Mouse (Mus musculus): ENCODE data around the gene Cryzl2. TPM values are rescaled to one million over a fixed set of nuclear protein-coding genes. Genes with fewer than 3 reads are reported as not detected.

The Cryzl2 gene
- polyA plus RNA-seq, 1 experiment from 2014 or later, result 8.1 TPM

DNA sequence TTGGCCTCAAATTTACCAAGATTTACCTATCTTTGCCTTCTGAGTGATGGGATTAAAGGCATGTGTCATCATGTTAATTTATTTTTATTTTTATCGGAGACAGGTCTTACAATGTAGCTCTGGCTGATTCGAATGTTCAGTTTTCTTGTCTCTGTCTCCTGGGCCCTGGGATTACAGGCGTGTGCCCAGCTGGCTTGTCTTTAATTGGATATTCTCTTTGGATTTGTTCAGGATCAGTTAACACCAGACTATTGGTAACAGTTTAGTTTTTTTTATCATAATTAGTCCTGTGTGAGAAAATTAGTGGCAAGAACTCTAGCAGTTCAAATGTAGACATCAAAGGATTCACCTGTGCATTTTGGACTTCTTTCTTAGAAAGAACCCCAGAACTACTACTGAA lies 588 bp upstream of the Cryzl2 start:
- 27% methylated on average over 3 of the region's 3 CpGs for WGBS
- Histone ChIP-seq H3K27ac (ENCODE audit: low read depth, low read length) (no peak overlapping the region), H3K9ac (ENCODE audit: low read length) (no peak overlapping the region), H3K4me3 (ENCODE audit: low read depth, low read length) (no peak overlapping the region), H3K4me2 (ENCODE audit: low read length) (peak overlapping the region; percentile 48; the same call in 1 of the 2 replicates), H3K27me3 (replicated peaks; ENCODE audit: control insufficient read depth, insufficient read depth, low read length) (no peaks in the 10 kb centered on the region), H3K36me3 (ENCODE audit: control insufficient read depth, insufficient read depth, low read length) (no peaks in the 10 kb centered on the region), H3K4me1 (ENCODE audit: control insufficient read depth, insufficient read depth, low read length) (peaks cover 12% of the 10 kb centered on the region; the same call in 1 of the 2 replicates), H3K9me3 (replicated peaks; ENCODE audit: control insufficient read depth, low read length) (no peaks in the 10 kb centered on the region)
- DNase-seq (ENCODE audit: low spot score) (no peak), ATAC-seq (no peak)

- H3K4me2 ChIP-seq (ENCODE audit: low read length), result no peak overlapping the region
- WGBS, result 94% methylated on average over 5 of the region's 5 CpGs
- no peaks in the 10 kb centered on the region for H3K27me3 ChIP-seq (replicated peaks; ENCODE audit: control insufficient read depth, insufficient read depth, low read length)
- no peak overlapping the region for H3K9ac ChIP-seq (ENCODE audit: low read length)
- H3K4me1 ChIP-seq (ENCODE audit: control insufficient read depth, insufficient read depth, low read length), result peaks cover 6% of the 10 kb centered on the region; the same call in 1 of the 2 replicates
- H3K36me3 ChIP-seq (ENCODE audit: control insufficient read depth, insufficient read depth, low read length), result no peaks in the 10 kb centered on the region
- ATAC-seq (no peak), DNase-seq (ENCODE audit: low spot score) (no peak)
- H3K9me3 ChIP-seq (replicated peaks; ENCODE audit: control insufficient read depth, low read length), result no peaks in the 10 kb centered on the region
- no peak overlapping the region for H3K27ac ChIP-seq (ENCODE audit: low read depth, low read length)
- H3K4me3 ChIP-seq (ENCODE audit: low read depth, low read length), result no peak overlapping the region
Observed at GRCm38 (mm10) chr1:157459904-157460303, 1.5 kb downstream of the Cryzl2 start.

DNA sequence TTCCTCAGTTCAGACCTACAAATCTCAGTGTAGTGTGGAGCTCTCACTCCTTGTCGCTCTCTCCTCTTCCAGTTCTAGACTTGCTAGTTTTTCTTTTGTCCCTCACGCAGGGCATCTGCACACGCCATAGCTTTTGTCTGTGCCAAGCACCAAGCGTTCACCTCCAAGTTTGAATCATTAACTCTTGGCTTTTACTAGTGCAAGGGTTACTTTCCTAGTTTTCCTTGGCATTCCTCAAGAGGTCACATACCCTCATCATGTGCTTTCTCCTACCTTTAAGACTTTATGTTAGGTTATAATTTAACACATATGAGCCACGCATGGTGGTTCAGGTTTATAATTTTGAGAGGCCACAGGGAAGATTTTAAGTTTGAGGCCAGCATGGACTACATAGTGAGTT lies 2.9 kb downstream of the Cryzl2 start:
- H3K27me3 ChIP-seq (replicated peaks; ENCODE audit: control insufficient read depth, insufficient read depth, low read length), result no peaks in the 10 kb centered on the region
- no peak overlapping the region for H3K4me3 ChIP-seq (ENCODE audit: low read depth, low read length)
- H3K4me2 ChIP-seq (ENCODE audit: low read length), result no peak overlapping the region
- no peak for DNase-seq (ENCODE audit: low spot score)
- no peak for ATAC-seq
- H3K27ac ChIP-seq (ENCODE audit: low read depth, low read length), result no peak overlapping the region
- 96% methylated on average over 5 of the region's 5 CpGs for WGBS
- H3K4me1 ChIP-seq (ENCODE audit: control insufficient read depth, insufficient read depth, low read length), result peaks cover 6% of the 10 kb centered on the region; the same call in 1 of the 2 replicates
- no peaks in the 10 kb centered on the region for H3K9me3 ChIP-seq (replicated peaks; ENCODE audit: control insufficient read depth, low read length)
- no peaks in the 10 kb centered on the region for H3K36me3 ChIP-seq (ENCODE audit: control insufficient read depth, insufficient read depth, low read length)
- no peak overlapping the region for H3K9ac ChIP-seq (ENCODE audit: low read length)

- no peak overlapping the region for H3K4me2 ChIP-seq (ENCODE audit: low read length)
- no peaks in the 10 kb centered on the region for H3K9me3 ChIP-seq (replicated peaks; ENCODE audit: control insufficient read depth, low read length)
- H3K9ac ChIP-seq (ENCODE audit: low read length), result no peak overlapping the region
- no peaks in the 10 kb centered on the region for H3K36me3 ChIP-seq (ENCODE audit: control insufficient read depth, insufficient read depth, low read length)
- no peaks in the 10 kb centered on the region for H3K27me3 ChIP-seq (replicated peaks; ENCODE audit: control insufficient read depth, insufficient read depth, low read length)
- H3K4me1 ChIP-seq (ENCODE audit: control insufficient read depth, insufficient read depth, low read length), result peaks cover 6% of the 10 kb centered on the region; the same call in 1 of the 2 replicates
- H3K27ac ChIP-seq (ENCODE audit: low read depth, low read length), result no peak overlapping the region
- DNase-seq (ENCODE audit: low spot score), result no peak
- ATAC-seq, result no peak
- no peak overlapping the region for H3K4me3 ChIP-seq (ENCODE audit: low read depth, low read length)
- WGBS, result 33% methylated on average over 3 of the region's 3 CpGs
Observed at GRCm38 (mm10) chr1:157462336-157462735, 4.0 kb downstream of the Cryzl2 start.

DNA sequence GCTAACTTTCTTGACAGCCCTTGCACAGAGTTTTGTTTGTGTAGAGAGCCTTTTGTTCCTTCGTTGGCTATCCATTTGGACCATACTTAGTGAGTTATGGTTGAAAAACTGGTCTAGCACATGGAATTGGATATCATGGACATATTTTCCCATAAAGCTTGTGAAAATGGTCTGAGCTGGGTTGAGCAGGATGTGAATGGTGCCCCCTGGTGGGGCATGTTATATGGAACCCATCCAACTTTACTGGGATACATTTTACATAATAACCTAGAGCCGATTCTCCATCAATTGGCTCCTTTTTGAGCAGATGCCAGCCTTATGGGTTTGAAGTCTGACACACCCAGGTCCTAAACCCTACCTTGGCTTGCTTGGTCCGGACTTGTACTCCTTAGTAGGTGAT lies 6.8 kb downstream of the Cryzl2 start:
- peak; percentile 32 for DNase-seq (ENCODE audit: low spot score)
- 69% methylated on average over 3 of the region's 3 CpGs for WGBS

DNA sequence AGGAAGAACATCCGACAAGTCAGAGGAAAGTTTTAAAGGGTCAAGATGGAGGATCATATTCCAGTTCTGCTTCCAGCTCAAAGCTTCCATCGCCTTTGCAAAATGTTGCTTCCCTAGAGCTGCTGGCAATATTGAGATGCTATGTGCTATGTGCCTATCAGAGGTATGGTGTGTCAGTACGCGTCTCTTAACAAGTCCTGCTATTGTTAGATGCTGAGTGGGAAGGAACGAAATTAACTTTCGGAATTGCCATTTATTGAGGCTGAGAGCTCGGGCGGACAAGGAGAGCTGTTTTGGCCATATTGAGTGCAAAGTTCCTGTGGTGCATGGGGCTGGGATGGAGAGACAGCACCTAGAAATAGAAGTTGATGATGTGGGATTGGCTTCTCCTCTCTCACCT lies 9.5 kb downstream of the Cryzl2 start:
- Histone ChIP-seq H3K9ac (ENCODE audit: low read length) (no peak overlapping the region), H3K4me3 (ENCODE audit: low read depth, low read length) (no peak overlapping the region), H3K27ac (ENCODE audit: low read depth, low read length) (no peak overlapping the region), H3K9me3 (replicated peaks; ENCODE audit: control insufficient read depth, low read length) (no peaks in the 10 kb centered on the region), H3K36me3 (ENCODE audit: control insufficient read depth, insufficient read depth, low read length) (no peaks in the 10 kb centered on the region), H3K4me1 (ENCODE audit: control insufficient read depth, insufficient read depth, low read length) (no peaks in the 10 kb centered on the region), H3K27me3 (replicated peaks; ENCODE audit: control insufficient read depth, insufficient read depth, low read length) (no peaks in the 10 kb centered on the region), H3K4me2 (ENCODE audit: low read length) (no peak overlapping the region)
- ATAC-seq (no peak), DNase-seq (ENCODE audit: low spot score) (no peak)
- WGBS, result 93% methylated on average over 8 of the region's 8 CpGs

More for the DNA sequence above, 6.8 kb downstream of the Cryzl2 start:
- Histone ChIP-seq H3K27me3 (replicated peaks; ENCODE audit: control insufficient read depth, insufficient read depth, low read length) (no peaks in the 10 kb centered on the region), H3K36me3 (ENCODE audit: control insufficient read depth, insufficient read depth, low read length) (no peaks in the 10 kb centered on the region), H3K27ac (ENCODE audit: low read depth, low read length) (no peak overlapping the region), H3K9ac (ENCODE audit: low read length) (no peak overlapping the region), H3K4me3 (ENCODE audit: low read depth, low read length) (no peak overlapping the region), H3K4me1 (ENCODE audit: control insufficient read depth, insufficient read depth, low read length) (no peaks in the 10 kb centered on the region), H3K4me2 (ENCODE audit: low read length) (no peak overlapping the region), H3K9me3 (replicated peaks; ENCODE audit: control insufficient read depth, low read length) (no peaks in the 10 kb centered on the region)
- no peak for ATAC-seq

GRCm38 (mm10) chr1:157470761-157471386 lies 12.5 kb downstream of the Cryzl2 start:
- DNase-seq (ENCODE audit: low spot score) (no peak), ATAC-seq (no peak)
- H3K9ac ChIP-seq (ENCODE audit: low read length), result no peak overlapping the region
- H3K27me3 ChIP-seq (replicated peaks; ENCODE audit: control insufficient read depth, insufficient read depth, low read length), result no peaks in the 10 kb centered on the region
- no peak overlapping the region for H3K27ac ChIP-seq (ENCODE audit: low read depth, low read length)
- no peak overlapping the region for H3K4me3 ChIP-seq (ENCODE audit: low read depth, low read length)
- no peaks in the 10 kb centered on the region for H3K9me3 ChIP-seq (replicated peaks; ENCODE audit: control insufficient read depth, low read length)
- H3K36me3 ChIP-seq (ENCODE audit: control insufficient read depth, insufficient read depth, low read length), result no peaks in the 10 kb centered on the region
- H3K4me1 ChIP-seq (ENCODE audit: control insufficient read depth, insufficient read depth, low read length), result no peaks in the 10 kb centered on the region
- WGBS, result 91% methylated on average over 9 of the region's 9 CpGs
- no peak overlapping the region for H3K4me2 ChIP-seq (ENCODE audit: low read length)

GRCm38 (mm10) chr1:157472716-157473115 lies 14.3 kb downstream of the Cryzl2 start:
- no peak overlapping the region for H3K9ac ChIP-seq (ENCODE audit: low read length)
- no peak overlapping the region for H3K27ac ChIP-seq (ENCODE audit: low read depth, low read length)
- no peaks in the 10 kb centered on the region for H3K4me1 ChIP-seq (ENCODE audit: control insufficient read depth, insufficient read depth, low read length)
- WGBS, result 90% methylated on average over 7 of the region's 7 CpGs
- no peak overlapping the region for H3K4me3 ChIP-seq (ENCODE audit: low read depth, low read length)
- no peak for ATAC-seq
- H3K4me2 ChIP-seq (ENCODE audit: low read length), result no peak overlapping the region
- H3K27me3 ChIP-seq (replicated peaks; ENCODE audit: control insufficient read depth, insufficient read depth, low read length), result no peaks in the 10 kb centered on the region
- no peak for DNase-seq (ENCODE audit: low spot score)
- H3K36me3 ChIP-seq (ENCODE audit: control insufficient read depth, insufficient read depth, low read length), result no peaks in the 10 kb centered on the region
- H3K9me3 ChIP-seq (replicated peaks; ENCODE audit: control insufficient read depth, low read length), result no peaks in the 10 kb centered on the region

- no peaks in the 10 kb centered on the region for H3K4me1 ChIP-seq (ENCODE audit: control insufficient read depth, insufficient read depth, low read length)
- no peak overlapping the region for H3K4me2 ChIP-seq (ENCODE audit: low read length)
- no peak overlapping the region for H3K4me3 ChIP-seq (ENCODE audit: low read depth, low read length)
- WGBS, result 89% methylated on average over 8 of the region's 8 CpGs
- no peaks in the 10 kb centered on the region for H3K9me3 ChIP-seq (replicated peaks; ENCODE audit: control insufficient read depth, low read length)
- no peak overlapping the region for H3K9ac ChIP-seq (ENCODE audit: low read length)
- H3K27me3 ChIP-seq (replicated peaks; ENCODE audit: control insufficient read depth, insufficient read depth, low read length), result no peaks in the 10 kb centered on the region
- DNase-seq (ENCODE audit: low spot score) (no peak), ATAC-seq (no peak)
- H3K36me3 ChIP-seq (ENCODE audit: control insufficient read depth, insufficient read depth, low read length), result no peaks in the 10 kb centered on the region
- H3K27ac ChIP-seq (ENCODE audit: low read depth, low read length), result no peak overlapping the region
Observed at GRCm38 (mm10) chr1:157474865-157475264, 16.5 kb downstream of the Cryzl2 start.
